Mouse (Mus musculus) gastrocnemius, adult 2 months (tissue): ENCODE data around the gene Olfr412. TPM values are rescaled to one million over a fixed set of nuclear protein-coding genes. Genes with fewer than 3 reads are reported as not detected.

Experiments used
- DNase-seq: peaks from one replicate; pipeline ENCODE4 v3.0.0; 2022
- H3K27ac ChIP-seq: fragments of 200-600 bp; 2 replicates; pipeline ENCODE4 v1.8.1; 2022; ENCODE audit warnings: mild to moderate bottlenecking
- H3K4me3 ChIP-seq: fragments of 200-600 bp; 2 replicates; pipeline ENCODE4 v1.8.1; 2022; ENCODE audit warnings: mild to moderate bottlenecking, moderate library complexity
- CTCF ChIP-seq: fragments of 200-600 bp; IDR thresholded peaks from 2 replicates; pipeline ENCODE4 v1.8.1; 2022; ENCODE audit warnings: antibody characterized with exemption, mild to moderate bottlenecking, moderate library complexity
- intact Hi-C: fragments of 180-260 bp; cut with DNase I; formaldehyde crosslinking; loops from one replicate; pipeline ENCODE4 v1.15.1; 2025
- long read RNA-seq, 2 experiments: library from polyadenylated mRNA; stranded (forward); transcript quantifications; one replicate each; pipeline ENCODE4 v2.0.0; 2021
- total RNA-seq, 2 experiments: library from RNA; stranded (reverse); gene quantifications; 2 replicates each; pipeline ENCODE4 v1.2.3; 2021

The Olfr412 gene
- not detected for total RNA-seq
- long read RNA-seq, experiment 1: 0 reads
- long read RNA-seq, experiment 2: 0 reads

DNA sequence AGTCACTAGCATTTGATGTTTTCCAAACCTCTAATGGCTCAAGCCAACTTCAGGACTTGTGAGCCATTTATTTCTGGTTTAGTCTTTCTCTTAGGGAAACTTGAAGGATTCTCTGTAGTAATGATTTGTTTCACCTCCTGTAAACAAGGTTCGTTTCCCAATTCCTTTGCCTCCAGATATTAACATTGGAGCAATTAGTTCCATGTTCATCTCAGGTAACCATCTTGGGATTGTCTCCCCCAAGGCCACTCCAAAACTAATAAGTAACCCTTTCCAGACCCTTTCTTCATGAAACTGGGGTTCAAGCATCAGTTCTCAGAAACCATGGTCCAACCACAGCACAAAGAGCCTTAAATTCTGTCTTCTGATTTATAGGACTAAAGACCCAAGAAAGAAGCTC, at the start of gene Olfr412:
Gene Olfr412 (plus strand): TSS at position 301 of the 400 bp plus-strand sequence.
- intact Hi-C loops: no loop called here
- no peak for DNase-seq
- TF ChIP-seq CTCF: no peak
- Histone ChIP-seq H3K4me3 (no peak within 1 kb of the TSS), H3K27ac (no peak within 1 kb of the TSS)

DNA sequence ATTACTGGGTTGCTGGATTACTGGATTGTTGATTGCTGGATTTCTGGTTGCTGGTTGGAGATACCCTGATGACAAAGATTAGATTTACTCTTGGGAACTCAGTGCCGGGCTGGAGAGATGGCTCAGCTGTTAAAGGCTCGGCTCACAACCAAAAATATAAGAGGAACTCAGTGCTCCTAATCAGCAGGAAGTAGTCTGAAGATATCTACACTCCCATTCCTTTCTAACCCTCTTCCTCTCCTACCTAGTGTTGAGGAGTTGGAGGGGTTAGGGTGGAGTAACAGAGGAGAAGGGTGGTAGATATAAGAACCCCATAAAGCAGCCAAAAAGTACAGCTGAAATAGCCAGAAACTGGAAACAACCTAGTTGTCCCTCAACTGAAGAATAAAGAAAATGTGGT, 35.8 kb upstream of the Olfr412 start:
- no peak overlapping the region for H3K4me3 ChIP-seq
- DNase-seq: no peak
- no peak overlapping the region for H3K27ac ChIP-seq
- intact Hi-C loops: no loop called here
- TF ChIP-seq CTCF: no peak

DNA sequence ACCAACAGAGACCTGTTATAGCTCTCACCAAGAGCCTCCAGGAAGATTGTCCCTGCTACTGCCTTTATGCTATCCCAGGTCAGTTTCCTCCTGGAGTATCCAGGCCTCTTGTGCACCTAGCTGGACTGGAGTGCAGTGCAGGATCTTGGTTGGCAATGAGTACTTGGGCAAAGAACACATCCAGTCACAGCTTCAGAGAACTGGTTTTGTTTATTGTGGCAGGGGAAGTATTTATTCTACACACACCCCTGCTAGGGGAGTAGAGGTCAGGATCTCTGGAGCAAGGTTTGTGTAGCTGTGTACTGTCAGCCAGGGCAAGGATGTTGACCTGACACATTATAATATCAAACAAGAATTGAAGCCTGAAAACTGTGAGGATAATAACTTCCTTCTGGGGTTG, 33.1 kb upstream of the Olfr412 start:
- intact Hi-C loops: no loop called here
- H3K27ac ChIP-seq: no peak overlapping the region
- no peak for DNase-seq
- no peak overlapping the region for H3K4me3 ChIP-seq
- TF ChIP-seq CTCF: no peak

DNA sequence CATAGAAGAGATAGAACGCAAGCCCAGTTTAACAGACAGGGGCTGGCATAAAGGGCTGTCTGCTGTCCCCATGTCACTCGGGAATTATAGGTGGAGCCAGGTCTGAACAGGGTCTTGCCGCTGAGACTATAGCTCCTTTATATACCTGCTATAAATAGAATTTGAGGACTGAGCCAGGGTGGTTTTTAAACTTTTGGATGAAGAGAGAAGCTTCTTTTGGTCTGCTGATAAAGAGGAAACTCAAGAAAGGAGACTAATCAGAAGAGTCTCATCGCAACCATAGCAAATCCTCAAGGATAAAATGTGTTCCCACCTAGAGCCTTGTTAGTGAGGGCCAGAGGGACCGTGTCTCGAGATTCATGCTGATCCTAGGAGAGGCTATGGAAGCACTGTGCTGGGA, 23.9 kb upstream of the Olfr412 start, which contains the start of gene Olfr410:
Gene Olfr410 (minus strand): TSS at position 101 of the 400 bp plus-strand sequence.
- Histone ChIP-seq H3K4me3 (no peak within 1 kb of the TSS), H3K27ac (no peak within 1 kb of the TSS)
- intact Hi-C loops: no loop called here
- DNase-seq: no peak
- TF ChIP-seq CTCF: no peak

DNA sequence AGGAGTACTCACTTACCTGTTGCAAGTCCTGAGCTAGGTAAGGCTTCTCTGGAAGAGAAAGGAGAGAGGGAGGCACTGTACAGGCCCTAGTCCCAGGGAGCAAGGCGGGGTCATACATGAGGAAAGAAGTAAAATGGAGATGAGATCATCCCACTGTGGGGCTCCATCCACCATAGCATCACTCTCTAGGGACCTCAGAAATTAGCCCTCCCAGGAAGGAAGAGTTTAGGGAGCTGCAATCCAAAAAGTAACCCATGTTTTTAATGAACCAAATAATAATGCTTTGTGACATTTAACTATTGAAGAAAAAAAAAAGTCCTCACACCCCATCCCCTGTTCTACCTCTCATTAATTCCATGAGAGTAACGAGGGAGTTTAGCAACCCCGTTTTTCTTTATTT, 9.3 kb upstream of the Olfr412 start, which contains the start of gene Olfr411:
Gene Olfr411 (minus strand): TSS at position 101 of the 400 bp plus-strand sequence.
- H3K27ac ChIP-seq: no peak within 1 kb of the TSS
- no peak for DNase-seq
- no peak within 1 kb of the TSS for H3K4me3 ChIP-seq
- intact Hi-C loops: no loop called here
- TF ChIP-seq CTCF: no peak

DNA sequence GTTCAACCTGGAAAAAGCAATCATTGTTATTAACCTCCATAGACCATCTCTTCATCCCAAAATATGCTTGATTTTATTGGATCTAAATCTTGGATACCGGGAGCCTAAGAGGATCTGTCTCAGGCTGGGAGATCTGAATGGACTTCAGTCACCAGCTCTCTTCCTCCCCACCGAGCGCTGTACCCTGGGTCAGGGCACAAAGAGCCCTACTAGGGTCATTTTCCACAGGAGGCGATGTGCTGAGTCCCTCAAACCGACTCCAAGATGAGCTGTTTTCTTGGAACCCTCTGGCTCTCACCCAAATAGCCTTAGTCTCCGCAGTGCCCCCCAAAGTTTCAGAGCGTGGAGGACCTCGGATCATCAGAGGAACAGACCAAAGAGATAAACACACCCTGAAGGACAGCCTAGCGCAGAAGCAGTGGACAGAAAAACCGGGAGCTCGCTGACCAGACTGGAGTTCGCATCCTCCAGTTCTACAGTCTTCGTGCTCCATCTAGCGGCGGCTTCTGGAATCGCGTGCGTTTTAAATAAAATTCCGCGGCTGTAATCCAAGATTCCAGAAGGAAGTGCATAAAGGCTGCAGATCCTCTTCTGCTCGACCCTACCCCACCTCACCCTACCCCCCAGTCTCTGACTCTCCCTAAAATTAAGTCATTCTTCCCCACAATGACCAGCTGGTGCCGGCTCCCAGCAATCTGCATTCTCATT, 9.7 kb downstream of the Olfr412 start:
- Histone ChIP-seq H3K4me3 (no peak overlapping the region), H3K27ac (no peak overlapping the region)
- TF ChIP-seq CTCF: peak; percentile 88
- DNase-seq: peak; percentile 63
- intact Hi-C loops: loop anchor here (2.0 kb wide), 1 partner anchor 175 kb away; no protein-coding TSS in a partner anchor

DNA sequence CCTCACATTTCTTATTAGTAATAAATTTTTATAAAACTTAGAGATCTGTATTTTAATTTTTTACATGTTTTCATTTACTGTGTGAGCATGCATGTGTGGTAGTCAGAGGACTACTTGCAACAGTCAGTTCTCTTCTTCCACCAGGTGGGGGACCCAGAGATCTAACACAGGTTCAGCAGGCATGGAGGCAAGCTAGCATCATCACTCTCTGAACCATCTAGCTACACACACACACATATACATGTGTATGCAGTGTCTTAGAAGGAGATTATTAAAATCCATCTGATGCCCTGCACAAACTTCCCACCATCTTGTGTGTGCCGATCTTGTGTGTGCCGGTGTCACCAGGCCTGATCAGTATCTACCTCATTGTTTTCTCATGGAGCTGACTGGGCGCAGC, 15.0 kb downstream of the Olfr412 start:
- Histone ChIP-seq H3K27ac (no peak overlapping the region), H3K4me3 (no peak overlapping the region)
- peak; percentile 59 for DNase-seq
- TF ChIP-seq CTCF: peak; percentile 78
- intact Hi-C loops: loop anchor here (2.0 kb wide), 2 partner anchors 88 to 150 kb away; no protein-coding TSS in a partner anchor

DNA sequence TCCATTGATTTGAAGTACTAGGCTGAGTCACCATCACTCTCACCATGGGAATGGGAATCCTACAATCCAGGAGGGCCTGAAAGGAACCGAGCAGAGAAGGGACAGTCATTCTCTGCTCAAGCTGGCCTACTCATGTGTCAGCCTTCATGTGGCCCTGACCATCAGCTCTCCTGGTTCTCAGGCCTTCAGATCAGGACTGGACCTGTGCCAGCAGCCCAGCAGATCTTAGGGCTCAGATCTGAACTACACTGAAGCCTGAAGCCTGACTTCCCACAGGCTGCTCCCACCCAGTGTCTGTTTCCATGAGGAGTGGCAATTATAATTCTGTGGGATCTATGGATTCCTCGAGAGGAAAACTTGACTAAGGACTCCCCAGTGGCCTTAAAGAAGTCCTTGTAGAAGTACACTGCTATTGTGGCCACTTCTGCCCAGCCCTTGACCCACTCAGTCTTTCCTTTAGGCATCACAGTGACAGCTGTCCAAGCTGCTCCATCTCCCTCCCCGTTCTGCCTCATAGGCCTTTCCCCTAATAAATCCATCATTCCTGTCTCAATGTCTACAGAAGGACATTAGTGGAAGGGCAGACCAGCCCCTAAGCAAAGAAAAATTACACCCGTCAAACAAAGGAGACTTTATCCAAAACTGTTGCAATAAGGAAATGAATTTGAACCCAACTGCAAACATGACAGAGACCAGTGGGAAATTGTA, 17.5 kb downstream of the Olfr412 start:
- DNase-seq: no peak
- Histone ChIP-seq H3K4me3 (no peak overlapping the region), H3K27ac (no peak overlapping the region)
- intact Hi-C loops: no loop called here
- no peak for TF ChIP-seq CTCF

DNA sequence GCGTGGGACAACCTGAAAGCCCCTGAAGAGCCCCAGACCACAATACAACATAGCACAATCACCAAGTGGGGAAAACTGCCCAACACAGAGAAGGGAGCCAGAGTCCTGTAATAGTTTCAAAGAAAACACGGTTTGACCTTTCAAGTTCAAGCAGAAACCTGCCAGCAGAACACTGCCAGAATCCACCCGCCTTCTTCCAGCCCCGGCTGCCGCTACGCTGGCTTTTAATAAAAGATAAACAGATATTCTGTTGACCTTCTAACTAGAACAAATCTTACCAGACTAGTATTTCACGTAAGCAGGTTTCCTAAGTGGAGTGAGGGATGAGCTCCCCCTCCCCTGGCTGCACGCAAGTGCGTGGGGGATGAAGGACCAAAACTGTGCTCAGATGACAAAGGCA, 23.8 kb downstream of the Olfr412 start:
- Histone ChIP-seq H3K27ac (peak overlapping the region; percentile 53), H3K4me3 (no peak overlapping the region)
- no peak for TF ChIP-seq CTCF
- peak; percentile 45 for DNase-seq
- intact Hi-C loops: no loop called here

DNA sequence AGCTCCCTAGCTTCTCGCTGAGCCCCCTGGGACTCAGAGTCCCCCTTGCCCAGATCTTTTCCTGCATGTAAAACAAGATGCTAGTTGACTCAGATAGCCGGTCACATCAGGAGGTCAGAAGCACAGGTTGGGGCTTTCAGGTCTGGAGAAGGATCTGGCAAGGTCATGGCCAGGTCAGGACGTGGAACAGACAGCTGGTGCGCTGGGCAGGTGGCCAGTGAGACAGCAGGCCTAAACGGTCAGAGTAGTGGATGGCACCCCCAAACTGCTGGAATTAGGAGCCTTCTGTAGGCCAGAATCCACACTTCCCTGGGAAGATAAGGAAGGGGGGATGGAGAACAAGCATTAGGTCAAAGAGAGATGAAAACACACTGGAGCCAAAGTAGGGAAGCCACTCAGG, 25.3 kb downstream of the Olfr412 start:
- intact Hi-C loops: no loop called here
- DNase-seq: no peak
- TF ChIP-seq CTCF: no peak
- Histone ChIP-seq H3K4me3 (no peak overlapping the region), H3K27ac (no peak overlapping the region)

DNA sequence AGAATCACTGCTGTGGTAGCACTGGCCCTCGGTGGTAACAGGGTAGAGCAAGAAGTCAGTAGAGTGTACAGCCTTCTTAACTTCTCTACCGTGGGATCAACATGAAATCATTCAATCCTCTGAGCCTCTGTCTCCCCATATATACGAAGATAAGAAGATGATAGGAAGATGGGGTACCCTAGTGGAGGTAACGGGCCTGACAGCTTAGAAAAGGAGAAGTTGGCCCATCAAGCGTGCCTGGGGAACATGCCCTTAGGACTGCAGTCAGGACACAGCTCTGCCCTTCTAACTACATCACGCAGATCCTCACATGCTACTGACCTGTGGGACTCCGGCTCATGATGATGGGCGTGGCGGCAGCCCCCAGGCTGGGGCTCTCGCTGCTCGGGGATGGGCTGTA, 30.0 kb downstream of the Olfr412 start:
- no peak for DNase-seq
- no peak for TF ChIP-seq CTCF
- intact Hi-C loops: no loop called here
- H3K27ac ChIP-seq: no peak overlapping the region
- H3K4me3 ChIP-seq: no peak overlapping the region

DNA sequence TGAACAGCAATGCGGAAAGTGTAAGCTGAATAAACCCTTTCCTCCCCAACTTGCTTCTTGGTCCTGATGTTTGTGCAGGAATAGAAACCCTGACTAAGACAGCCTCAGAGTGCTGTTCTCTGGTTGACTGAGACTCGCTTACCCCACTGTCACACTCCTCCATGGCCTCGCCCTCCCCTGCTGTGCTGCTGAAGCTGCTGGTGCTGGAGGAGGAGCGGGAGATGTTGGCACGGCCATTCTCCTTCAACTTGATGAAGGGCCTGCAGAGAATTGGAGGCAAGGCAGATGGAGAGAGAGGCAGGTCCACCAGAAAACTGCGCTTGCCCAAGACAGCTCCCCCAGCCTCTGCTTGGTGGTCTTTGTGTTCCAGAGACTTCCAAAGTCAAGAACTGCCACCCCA, 31.0 kb downstream of the Olfr412 start:
- intact Hi-C loops: no loop called here
- no peak for TF ChIP-seq CTCF
- H3K4me3 ChIP-seq: no peak overlapping the region
- DNase-seq: no peak
- H3K27ac ChIP-seq: no peak overlapping the region

DNA sequence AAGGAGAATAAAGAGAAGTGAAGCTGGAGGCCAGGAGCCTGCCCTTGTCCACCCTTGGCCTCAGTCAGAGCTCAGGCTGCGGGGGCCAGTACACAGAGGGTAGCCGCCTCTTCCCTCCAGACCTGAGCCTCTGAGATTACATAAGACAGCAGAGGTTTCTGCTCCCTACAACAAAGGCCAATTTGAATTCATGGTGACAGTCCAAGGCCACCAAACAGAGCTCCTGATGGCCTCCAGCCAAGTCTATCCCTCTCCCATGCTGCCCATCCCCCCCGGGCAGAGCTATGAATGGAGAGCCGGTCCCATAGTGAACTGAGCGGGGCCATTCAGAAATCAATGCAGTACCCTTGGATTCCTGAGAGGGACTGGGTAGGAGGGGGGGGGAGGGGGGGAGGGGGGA, 31.6 kb downstream of the Olfr412 start:
- DNase-seq: no peak
- intact Hi-C loops: no loop called here
- no peak for TF ChIP-seq CTCF
- H3K27ac ChIP-seq: no peak overlapping the region
- no peak overlapping the region for H3K4me3 ChIP-seq

DNA sequence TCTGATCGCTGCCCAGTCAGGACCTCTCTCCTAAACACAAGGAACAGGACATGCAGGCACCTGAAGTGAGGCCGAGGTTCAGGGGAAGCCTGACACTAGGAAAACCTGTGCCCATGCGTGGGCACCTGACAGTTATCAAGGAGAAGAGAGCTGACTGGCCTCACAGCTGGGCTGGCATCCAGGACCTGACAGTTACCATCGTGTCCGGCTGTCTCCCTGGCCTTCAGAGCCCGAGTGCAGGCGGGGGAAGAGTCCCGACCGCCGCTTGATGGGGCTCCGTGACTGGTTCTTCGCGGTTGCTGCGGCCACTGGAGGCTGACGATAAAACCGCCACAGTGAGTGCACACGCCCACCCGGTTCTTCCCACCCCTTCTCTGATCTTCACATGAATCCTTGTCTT, 33.7 kb downstream of the Olfr412 start:
- no peak overlapping the region for H3K27ac ChIP-seq
- intact Hi-C loops: no loop called here
- TF ChIP-seq CTCF: no peak
- no peak overlapping the region for H3K4me3 ChIP-seq
- no peak for DNase-seq
